Mouse (Mus musculus): ENCODE measurements around the gene Atp5c1. TPM values are rescaled to one million over a fixed set of nuclear protein-coding genes. Genes with fewer than 3 reads are reported as not detected.

The Atp5c1 gene
- total RNA-seq (2022), result 100 to 1,000 TPM; 232 to 390 (median 312) TPM

DNA sequence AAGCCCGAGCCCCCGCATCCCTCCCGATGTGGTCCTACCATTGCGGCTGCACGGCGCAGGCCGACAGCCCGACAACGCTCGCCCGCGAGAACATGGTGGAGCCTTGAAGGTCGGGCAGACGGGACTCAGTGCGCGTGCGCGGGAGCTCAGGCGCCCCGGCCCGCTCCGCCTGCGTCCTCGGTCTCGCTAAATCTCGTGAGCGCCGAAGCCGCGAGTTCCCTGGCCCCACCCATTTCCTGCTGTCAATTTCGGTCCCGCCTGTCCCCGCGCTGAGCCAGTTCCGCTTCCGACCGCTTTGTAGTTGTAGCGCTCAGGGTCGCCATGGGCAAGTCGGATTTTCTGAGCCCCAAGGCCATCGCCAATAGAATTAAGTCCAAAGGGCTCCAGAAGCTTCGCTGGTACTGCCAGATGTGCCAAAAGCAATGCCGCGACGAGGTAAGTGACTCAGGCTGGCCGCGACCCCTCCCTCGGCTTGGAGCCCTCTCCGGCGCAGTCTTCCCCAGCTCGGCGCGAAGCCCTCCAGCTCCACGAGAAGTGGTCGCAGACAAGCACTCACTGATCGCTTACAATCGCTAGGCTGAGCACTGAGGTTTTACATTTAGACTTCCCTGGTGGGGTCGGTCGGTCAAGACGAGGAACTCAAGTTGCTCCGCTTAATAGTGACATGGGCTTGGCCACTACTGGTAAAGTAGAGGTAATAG, at the start of gene Atp5c1, which contains the start of gene Kin:
Atp5c1 (minus strand) TSS at position 201 of the 701 bp plus-strand sequence.
Kin (plus strand) TSS at position 284 of the 701 bp plus-strand sequence.
- DNase-seq, result peak; percentile 96

GRCm38 (mm10) chr2:10128571-10128970, 48.3 kb upstream of the Atp5c1 start:
- no peak for DNase-seq

- DNase-seq, result no peak
Observed at GRCm38 (mm10) chr2:10127471-10127870, 47.2 kb upstream of the Atp5c1 start.

- DNase-seq, result no peak
Observed at GRCm38 (mm10) chr2:10126122-10126521, 45.8 kb upstream of the Atp5c1 start.

DNA sequence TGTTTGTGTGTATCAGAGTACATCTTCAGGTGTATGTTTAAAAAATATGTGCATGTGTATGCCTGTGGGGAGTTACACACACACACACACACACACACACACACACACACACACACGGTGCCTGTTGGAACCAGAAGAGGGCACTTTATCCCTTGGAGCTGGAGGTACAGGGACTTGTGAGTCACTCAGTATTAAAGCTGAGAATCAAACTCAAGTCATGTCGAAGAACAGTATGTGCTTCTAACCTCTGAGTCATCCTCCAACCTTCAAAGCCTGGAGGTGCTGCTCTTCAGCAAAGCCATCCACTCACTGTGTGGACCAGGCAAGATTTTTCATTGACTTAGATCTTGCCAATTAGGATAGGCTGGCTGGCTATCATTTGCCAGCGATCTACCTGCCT, 41.5 kb upstream of the Atp5c1 start:
- no peak for DNase-seq

GRCm38 (mm10) chr2:10119276-10119675, 39.0 kb upstream of the Atp5c1 start:
- DNase-seq, result no peak

DNA sequence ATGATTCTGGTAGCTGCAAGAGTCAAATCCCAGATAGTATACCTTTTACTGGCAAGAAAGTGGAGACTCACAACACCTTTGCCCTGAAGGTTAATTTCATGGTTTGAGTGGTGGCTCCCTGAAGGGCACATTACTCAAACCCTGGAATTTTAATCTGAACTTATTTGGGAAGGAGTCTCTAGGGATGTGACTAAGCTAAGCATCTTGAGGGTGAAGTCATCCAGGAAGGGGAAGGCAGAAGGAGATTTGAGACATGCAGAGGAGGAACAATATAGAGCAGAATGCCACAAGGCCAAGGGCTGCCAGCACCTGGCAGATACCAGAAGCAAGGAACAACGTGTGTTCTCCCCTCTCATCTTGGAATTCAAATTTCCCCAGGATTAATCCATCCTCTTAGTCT, 38.4 kb upstream of the Atp5c1 start:
- no peak for DNase-seq

- DNase-seq, result no peak
Observed at GRCm38 (mm10) chr2:10108535-10109189, 28.4 kb upstream of the Atp5c1 start.

DNA sequence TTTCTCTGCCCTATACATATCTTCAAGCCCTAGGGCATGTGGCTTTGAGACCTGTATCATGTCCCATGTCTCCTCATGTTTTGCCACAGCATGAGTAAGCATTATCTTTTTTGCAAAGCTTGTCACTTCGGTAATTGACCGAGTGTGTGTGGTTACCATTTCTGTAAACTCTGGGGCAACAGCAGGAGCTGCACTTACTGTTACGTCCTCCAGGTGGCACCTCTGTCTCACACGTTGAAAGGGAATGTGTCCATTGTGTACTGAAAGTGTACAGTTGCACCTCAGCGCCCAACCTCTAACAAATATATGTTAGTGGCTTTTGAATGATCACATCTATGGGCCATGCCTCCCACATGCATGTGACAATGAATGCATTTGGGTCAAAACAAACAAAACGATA, 20.9 kb upstream of the Atp5c1 start:
- no peak for DNase-seq

DNA sequence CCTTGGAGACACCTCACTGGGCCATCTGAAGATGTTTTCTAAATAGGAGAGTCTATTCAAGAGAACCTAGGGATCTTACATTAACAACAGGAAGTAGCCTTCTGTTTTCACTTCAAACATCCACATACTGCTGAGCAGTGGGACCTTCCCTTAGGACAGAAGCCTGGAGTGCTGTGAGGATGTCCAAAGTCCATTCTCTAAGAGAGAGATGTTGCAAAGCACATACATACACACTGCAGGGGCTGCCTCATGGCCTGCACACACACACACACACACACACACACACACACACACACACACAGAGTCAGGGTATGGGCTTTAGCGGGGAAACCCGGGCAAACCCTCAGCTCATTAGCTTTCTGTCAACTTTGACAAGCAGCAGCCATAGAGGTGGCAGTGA, 20.2 kb upstream of the Atp5c1 start:
- DNase-seq, result no peak

DNA sequence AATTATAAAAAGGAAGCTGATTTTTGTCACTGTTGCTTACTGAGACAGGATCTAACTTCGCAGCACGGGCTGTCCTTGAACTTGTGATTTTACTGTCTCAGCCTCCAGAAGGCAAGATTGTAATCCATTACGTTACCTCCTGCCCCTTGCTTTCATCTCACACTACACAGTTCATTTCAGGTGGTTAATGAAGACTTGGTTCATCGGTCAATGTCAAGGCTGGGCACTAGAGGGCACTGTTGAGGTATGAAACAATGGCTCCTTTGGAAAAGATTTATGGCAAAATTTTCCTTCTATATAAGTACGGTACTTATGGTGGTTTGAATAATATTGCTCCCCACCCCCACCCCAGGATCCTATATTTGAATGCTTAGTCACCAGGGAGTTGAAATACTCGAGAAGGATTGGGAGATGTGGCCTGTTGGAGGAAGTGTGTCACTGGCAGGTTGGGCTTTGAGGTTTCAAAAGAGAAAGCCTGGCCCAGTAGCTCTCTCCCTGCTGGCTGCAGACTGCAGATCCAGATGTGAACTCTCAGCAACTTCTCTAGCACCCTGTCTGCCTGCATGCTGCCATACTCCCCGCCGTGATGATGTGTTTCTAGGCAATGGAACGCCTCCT, 18.4 kb upstream of the Atp5c1 start:
- DNase-seq, result no peak

GRCm38 (mm10) chr2:10094327-10095100, 14.2 kb upstream of the Atp5c1 start:
- DNase-seq, result no peak

DNA sequence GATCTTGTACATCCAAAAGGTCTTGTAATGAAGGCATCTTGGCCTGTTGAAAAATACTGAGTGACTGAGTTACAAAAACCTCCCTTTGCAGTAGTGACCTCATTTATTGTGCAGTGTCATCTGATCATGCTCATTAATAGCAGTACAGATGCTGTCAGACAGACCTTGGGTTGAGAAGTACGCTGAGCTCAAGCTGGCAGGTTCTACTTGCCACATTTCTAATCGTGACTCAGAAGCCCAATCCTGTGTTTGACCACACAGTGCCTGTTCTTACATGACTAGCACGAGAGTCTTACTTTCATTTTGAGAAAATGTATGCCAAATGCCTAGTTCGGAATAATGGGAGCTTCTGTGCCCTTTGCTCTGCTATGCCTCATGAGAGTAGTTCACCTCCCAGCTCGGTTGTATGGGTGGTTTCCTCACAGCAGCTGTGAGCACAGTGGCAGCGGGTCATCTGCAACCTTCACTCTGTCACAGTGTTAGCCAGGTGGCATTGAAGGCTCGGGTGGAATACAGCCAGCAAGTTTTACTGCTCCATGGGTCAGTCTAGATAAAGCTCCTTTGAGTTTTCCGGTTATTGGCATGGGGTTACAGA, 7.0 kb upstream of the Atp5c1 start:
- peak; percentile 47 for DNase-seq

GRCm38 (mm10) chr2:10082737-10083136, 2.4 kb upstream of the Atp5c1 start:
- no peak for DNase-seq

DNA sequence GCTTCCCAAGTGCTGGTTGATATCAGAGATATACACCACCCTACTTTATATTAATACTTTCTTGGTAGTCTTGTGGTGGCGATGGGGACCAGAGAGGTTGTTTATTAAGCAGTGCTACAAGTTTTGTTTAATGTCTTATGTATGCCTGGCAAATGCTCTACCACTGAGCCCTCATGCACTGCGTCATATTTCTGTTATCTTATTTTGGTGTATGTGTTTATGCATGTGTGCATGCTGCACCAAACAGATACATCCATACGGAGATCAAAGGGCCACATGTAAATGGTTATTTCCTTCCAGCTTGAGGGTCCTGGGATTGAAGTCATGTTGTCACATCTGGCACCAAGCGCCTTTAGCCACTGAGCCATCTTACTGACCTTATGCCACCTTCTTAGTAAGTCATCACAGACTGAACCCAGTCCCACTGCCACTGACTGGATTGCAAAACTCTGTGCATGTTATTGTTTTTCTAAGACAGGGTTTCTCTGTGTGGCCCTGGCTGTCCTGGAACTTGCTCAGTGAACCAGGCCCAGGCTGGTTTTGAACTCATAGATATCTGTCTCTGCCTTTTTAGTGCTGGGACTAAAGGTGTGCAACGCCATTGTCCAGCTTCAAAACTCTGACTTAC, 1.3 kb upstream of the Atp5c1 start:
- DNase-seq, result no peak

- DNase-seq, result no peak
Observed at GRCm38 (mm10) chr2:10079745-10080309, 483 bp downstream of the Atp5c1 start.

DNA sequence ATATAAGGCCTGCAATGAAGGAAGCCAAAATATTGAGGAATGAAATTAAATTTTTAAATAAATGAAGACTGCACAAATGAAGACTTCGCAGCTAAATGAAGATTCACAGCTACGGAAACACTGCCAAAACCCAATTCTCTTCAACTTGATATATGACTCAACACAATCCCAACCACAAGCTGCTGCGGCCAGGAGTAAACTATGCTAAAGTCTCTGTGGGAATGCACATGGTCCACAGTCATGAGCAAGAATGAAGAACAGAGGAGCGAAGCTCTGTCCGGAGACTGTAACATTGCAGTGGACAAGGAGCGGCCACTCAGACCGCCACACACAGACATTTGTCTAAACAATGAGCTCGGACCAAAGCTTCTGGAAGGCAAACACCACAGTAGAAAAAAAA, 3.6 kb downstream of the Atp5c1 start:
- DNase-seq, result no peak

GRCm38 (mm10) chr2:10074470-10074869, 5.8 kb downstream of the Atp5c1 start:
- no peak for DNase-seq

- no peak for DNase-seq
Observed at GRCm38 (mm10) chr2:10071751-10072150, 8.6 kb downstream of the Atp5c1 start.

DNA sequence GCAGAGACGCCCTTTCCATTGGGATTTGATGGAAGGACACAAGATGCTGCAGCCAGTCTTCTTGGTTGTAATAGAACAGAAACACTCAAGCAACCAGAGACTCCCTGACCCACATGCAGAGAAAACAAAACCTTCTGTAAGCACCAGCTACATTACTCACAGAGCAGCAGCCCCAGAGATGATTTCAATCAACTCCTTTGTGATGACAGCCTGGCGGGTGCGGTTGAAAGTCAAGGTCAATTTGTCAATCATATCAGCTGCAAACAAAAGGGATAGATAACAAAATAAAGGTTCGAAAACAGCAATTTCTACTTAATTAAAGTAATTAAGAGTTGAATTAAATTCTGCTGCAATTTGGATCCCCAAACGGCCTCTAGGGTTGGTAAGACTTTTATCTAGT, 21.5 kb downstream of the Atp5c1 start:
- DNase-seq, result peak; percentile 39

GRCm38 (mm10) chr2:10051996-10052395, 28.3 kb downstream of the Atp5c1 start:
- DNase-seq, result no peak

- DNase-seq, result no peak
Observed at GRCm38 (mm10) chr2:10050878-10051277, 29.4 kb downstream of the Atp5c1 start.

Data from adrenal gland, adult 8-10 months (tissue).